Mouse (Mus musculus): ENCODE measurements around the gene Dhcr7.

Gene Dhcr7

DNA sequence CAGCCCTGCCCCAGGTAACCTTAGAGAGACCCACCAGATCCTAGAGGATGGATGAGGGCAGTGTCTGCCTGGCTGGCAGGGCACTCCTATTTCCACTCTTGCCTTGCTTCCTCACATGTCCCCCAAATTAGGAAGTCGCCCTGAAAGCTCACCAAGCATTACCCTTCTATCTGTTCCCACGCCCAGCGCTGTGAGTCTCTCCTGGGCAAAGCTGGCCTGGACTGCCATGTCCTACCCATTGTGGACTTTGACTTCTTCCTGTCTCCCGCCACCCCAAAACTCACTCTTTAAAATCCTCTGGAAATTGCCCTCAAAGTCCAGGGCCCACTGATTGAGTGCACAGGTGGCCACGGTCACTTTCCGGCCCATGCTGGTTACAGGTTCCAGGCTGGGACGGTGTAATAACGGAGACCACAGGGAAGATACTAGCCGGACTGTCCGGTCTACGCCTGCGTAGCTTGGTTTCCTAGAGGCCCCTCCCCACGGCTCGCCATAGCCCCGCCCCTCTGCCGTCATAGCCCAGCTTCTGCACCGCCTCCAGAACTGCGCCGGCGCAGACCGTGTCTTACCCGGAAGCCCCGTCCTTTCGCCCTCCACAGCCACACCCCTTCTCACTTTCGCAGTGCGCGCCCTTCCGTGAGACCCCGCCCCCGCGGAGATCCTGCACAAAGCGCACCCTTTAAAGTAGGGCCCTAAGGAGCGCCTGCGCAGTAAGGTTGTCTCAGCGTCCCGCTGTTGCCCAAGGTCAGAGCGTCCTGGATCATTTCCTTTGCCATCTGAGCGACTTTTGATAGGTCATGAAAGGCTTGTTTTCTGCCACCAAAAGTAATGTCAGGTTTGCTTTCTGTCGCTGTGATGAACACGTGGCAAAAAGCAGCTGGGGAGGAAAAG, at the start of gene Dhcr7, which contains the start of gene Nadsyn1:
Gene Dhcr7, plus strand, starts transcription at position 771 of the 891 bp plus-strand sequence.
Gene Nadsyn1, minus strand, starts transcription at position 475 of the 891 bp plus-strand sequence.
- DNase-seq = peak; percentile 99

GRCm38 (mm10) chr7:143776137-143776536, 46.8 kb upstream of the Dhcr7 start:
- no peak for DNase-seq

- no peak for DNase-seq
These were observed 45.6 kb upstream of the Dhcr7 start for GRCm38 (mm10) chr7:143777375-143777774.

- no peak for DNase-seq
These were observed 39.5 kb upstream of the Dhcr7 start for GRCm38 (mm10) chr7:143783378-143783995.

DNA sequence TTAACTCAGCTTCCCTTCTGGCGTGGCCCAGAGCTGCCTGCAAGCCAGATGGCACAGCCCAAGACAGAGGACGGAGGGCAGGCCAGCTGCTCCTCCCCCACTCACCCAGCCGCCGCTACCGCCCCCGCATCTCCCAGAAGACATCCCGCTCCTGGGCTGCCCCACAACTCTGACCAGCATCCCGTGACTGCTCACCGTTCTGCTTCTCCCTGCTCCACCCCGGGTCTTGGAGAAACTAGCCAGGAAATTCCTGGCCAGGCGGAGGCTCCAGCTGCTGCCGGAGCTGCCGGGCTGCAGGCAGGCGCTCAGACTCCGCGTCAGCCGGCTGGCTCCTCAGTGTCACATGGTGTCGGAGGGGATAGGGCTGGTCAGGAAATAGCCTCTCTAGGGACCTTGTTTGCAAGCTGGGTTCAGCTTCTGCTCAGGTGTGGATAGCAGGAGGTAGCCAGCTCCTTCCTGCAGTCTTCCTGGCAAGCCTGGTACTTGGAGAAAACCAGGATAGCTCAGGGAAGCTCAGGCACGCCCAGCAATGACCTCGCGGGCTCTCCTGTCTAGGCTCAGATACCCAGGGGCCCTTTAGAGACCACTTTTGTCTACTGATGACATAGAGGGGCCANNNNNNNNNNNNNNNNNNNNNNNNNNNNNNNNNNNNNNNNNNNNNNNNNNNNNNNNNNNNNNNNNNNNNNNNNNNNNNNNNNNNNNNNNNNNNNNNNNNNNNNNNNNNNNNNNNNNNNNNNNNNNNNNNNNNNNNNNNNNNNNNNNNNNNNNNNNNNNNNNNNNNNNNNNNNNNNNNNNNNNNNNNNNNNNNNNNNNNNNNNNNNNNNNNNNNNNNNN, 38.7 kb upstream of the Dhcr7 start, which contains the start of gene Mrgpre:
Gene Mrgpre, minus strand, starts transcription at position 505 of the 834 bp plus-strand sequence.
- DNase-seq = peak; percentile 26

DNA sequence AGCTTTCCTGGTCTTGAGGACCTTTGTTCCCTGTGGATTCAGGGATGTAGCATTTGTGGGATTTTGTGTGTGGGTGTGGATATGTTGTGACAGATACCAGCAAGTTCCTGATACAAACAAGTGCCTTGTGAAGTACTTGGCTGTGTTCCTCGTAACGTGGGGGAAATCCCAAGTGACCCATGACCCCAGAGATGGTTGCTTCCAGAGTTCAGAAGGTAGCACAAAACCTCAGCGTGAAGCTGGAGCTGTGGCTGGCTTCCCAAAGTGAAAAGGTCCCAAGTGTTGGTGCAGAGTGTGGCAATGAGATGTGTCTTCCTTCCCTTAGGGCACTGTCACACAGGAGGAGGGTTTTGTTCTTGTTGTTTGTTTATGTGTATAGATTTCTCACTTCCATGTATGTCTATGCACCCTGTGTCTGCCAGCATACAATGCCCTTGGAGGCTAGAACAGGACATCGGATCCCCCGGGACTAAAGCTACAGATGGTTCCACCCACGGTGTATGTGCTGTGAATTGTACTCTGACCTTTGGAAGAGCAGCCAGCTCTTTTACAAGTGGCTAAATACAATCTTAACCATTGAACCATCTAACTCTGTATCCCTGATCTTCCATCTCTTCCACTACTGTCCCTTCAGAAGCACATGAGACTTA, 30.5 kb upstream of the Dhcr7 start:
- no peak for DNase-seq

GRCm38 (mm10) chr7:143793121-143793520, 29.8 kb upstream of the Dhcr7 start:
- no peak for DNase-seq

GRCm38 (mm10) chr7:143798783-143799182, 24.2 kb upstream of the Dhcr7 start:
- DNase-seq = no peak

DNA sequence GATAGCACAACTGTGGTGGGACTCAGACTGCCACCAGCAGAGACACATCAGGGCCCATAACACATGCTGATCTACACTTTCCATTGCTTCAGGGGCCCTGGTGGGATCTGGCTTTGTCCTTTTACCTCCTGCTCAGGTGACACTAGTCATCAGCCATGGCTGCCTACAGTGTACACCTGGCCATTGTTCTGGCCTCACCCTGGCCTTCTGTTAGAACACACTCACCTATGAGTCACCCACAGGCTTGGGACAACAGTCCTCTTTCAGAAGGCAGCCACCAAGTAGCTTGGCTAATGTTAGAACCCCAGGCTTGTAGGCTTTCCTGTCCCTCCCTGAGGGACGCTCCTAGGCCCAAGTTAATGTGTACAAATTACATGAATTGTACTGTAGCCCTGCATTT, 22.2 kb upstream of the Dhcr7 start:
- DNase-seq = no peak

DNA sequence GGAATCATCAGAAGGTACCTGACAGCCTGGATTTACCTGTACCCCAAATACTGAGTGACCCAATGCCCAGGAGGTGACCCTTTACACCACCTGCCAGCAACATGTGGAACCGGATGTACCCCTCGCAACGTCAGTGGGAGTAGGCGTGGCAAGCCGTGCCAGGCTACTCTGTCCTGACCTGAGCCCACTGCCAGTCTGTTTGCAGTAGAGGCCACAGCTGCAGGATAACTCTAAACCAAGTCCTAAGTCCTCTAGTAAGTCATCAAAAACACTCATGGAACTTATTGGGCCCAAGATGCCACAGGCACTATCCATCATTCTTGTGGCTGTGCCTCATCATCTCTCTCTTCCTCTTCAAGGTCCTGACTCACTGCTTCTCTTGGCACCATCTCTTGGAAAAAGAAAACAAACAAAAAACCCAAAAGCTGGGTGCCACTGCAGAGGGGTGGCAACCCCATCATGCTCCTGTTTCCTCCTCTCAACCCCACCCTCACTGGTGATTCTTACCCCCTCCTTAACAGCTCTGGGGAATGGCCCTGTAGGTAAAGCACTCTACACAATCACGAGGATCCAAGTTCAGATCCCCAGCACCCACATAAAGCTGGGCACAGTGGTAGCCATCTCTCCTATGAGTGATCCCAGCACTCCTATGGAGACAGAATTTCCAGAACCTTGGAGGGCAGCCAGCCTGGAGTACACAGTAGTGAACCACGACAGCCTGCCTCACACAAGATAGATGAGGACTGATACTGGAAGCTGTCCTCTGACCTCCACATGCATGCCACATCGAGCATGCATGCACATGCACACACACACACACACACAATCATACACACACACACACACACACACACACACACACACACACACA, 21.5 kb upstream of the Dhcr7 start:
- no peak for DNase-seq

GRCm38 (mm10) chr7:143805199-143805624, 17.7 kb upstream of the Dhcr7 start:
- no peak for DNase-seq

DNA sequence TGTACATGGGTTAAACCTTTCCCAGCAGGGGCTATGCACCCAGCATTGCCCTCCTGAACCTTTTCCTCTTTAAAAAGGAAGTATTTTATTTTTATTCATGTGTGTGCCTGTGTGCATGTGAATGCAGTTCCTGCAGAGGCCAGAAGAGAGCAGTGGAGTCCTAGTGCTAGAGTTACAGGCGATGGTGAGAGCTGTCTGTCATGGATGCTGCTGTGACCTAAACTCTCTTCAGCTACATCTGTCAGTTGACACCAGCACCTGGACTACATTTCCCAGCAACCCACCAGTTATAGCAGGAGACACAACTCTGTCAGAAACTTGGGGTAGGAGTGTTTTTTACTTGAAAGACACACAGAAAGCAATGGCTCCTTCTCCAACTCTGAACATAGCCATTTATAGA, 14.0 kb upstream of the Dhcr7 start:
- no peak for DNase-seq

DNA sequence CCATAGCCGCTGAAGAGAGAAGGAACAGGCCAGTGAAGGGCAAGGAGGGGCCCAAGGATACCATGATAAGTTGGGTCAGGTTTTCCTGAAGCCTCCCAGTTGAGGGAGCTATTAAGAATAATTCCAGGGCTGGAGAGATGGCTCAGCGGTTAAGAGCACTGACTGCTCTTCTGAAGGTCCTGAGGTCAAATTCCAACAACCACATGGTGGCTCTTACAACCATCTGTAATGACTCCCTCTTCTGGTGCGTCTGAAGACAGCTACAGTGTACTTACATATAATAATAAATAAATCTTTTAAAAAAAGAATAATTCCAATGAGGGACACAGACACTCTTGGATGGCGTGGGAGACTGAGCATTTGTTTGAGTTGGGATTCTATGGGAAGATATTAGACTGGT, 3.7 kb upstream of the Dhcr7 start:
- no peak for DNase-seq

DNA sequence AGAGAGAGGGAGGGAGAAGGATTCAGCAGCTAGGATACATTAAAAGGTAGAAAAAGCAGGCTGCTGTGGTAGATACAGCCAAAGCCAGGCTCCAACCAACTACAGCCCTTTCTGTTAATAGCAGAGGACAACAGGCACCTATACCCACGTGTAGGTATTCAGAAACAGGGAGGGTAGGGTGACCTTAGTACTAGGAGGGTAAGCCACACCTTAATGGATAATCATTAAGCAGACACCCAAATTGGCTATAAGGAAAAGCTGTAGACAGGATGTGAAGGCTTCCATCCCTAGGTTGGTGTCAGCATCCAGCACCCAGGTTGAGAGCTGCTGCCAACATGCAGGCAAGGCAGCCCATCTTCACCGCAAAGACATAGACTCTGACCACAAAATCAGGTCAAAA, 1.7 kb upstream of the Dhcr7 start:
- DNase-seq = no peak

DNA sequence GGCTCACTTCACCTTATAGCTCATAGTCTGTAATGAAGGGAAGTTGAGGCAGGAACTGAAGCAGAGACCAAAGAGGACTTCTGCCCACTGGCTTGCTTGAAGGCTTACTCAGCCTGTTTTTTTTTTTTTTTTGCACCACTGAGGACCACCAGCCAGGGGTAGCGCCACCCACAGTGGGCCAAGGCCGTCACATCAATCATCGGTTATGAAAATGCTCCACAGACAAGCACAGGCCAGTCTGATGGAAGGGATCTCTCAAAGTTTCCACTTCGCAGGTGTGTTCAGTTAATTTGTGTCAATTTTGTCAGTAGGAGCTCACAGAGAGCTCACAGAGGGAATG, 291 bp downstream of the Dhcr7 start:
- DNase-seq = no peak

- DNase-seq = no peak
These were observed 4.0 kb downstream of the Dhcr7 start for GRCm38 (mm10) chr7:143826985-143827384.

GRCm38 (mm10) chr7:143829504-143830331, 6.8 kb downstream of the Dhcr7 start:
- peak; percentile 92 for DNase-seq

GRCm38 (mm10) chr7:143830399-143830798, 7.5 kb downstream of the Dhcr7 start:
- peak; percentile 20 for DNase-seq

DNA sequence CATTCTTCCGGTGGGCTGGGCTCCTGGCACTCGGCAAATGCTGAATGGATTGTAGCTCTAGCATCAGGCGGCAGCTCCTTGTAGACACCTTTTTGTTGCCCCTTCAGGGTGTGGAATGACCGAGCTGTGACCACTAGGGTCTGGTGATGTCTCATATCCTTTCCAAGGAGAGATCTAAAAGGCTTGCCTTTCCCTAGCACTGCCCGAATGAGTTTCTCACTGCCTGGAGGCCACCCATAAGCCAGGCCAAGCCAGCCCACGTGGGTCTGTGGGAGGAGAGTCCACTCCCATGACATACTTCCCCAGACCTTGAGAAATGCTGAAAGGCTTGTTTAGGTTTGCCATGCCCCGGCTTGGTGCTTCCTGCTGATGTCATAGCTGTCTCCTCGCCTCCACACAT, 9.3 kb downstream of the Dhcr7 start:
- no peak for DNase-seq

GRCm38 (mm10) chr7:143832611-143833010, 9.7 kb downstream of the Dhcr7 start:
- no peak for DNase-seq

Data from cerebellum, adult 11 months (tissue).